Mouse (Mus musculus): ENCODE results near the gene Rab3il1. TPM values are rescaled to one million over a fixed set of nuclear protein-coding genes. Genes with fewer than 3 reads are reported as not detected.
"Not testable (repeated sequence)": the region's sequence is repeated elsewhere in the genome, so short reads cannot be mapped to it uniquely, and the experiment has no call there.

Gene Rab3il1
- polyA plus RNA-seq, 1 experiment from 2014 or later: 23.8 TPM

GRCm38 (mm10) chr19:9964205-9964916, 37.1 kb upstream of the Rab3il1 start:
- no peak overlapping the region for H3K9ac ChIP-seq
- H3K4me3 ChIP-seq (replicated peaks; ENCODE audit: low read length): no peak overlapping the region
- no peak overlapping the region for H3K27ac ChIP-seq
- DNase-seq (ENCODE audit: low spot score) (no peak), ATAC-seq (ENCODE audit: low FRiP score) (no peak)
- H3K36me3 ChIP-seq (replicated peaks; ENCODE audit: control insufficient read depth, insufficient read depth): no peaks in the 10 kb centered on the region
- no peaks in the 10 kb centered on the region for H3K27me3 ChIP-seq (ENCODE audit: control insufficient read depth, insufficient read depth, low read length)
- H3K9me3 ChIP-seq (ENCODE audit: control insufficient read depth, low read length): no peaks in the 10 kb centered on the region
- H3K4me1 ChIP-seq (replicated peaks; ENCODE audit: control insufficient read depth, insufficient read depth, low read length): no peaks in the 10 kb centered on the region
- 31% methylated on average over 7 of the region's 7 CpGs for WGBS
- H3K4me2 ChIP-seq (replicated peaks): no peak overlapping the region

GRCm38 (mm10) chr19:9966096-9966867, 35.2 kb upstream of the Rab3il1 start:
- no peak overlapping the region for H3K9ac ChIP-seq

GRCm38 (mm10) chr19:9968081-9968787, 33.2 kb upstream of the Rab3il1 start:
- Histone ChIP-seq H3K4me1 (replicated peaks; ENCODE audit: control insufficient read depth, insufficient read depth, low read length) (no peaks in the 10 kb centered on the region), H3K27ac (no peak overlapping the region), H3K9ac (no peak overlapping the region), H3K4me2 (replicated peaks) (no peak overlapping the region), H3K36me3 (replicated peaks; ENCODE audit: control insufficient read depth, insufficient read depth) (no peaks in the 10 kb centered on the region), H3K9me3 (ENCODE audit: control insufficient read depth, low read length) (no peaks in the 10 kb centered on the region), H3K27me3 (ENCODE audit: control insufficient read depth, insufficient read depth, low read length) (no peaks in the 10 kb centered on the region), H3K4me3 (replicated peaks; ENCODE audit: low read length) (no peak overlapping the region)
- DNase-seq (ENCODE audit: low spot score): no peak
- 78% methylated on average over 8 of the region's 10 CpGs for WGBS
- no peak for ATAC-seq (ENCODE audit: low FRiP score)

More at GRCm38 (mm10) chr19:9966096-9966867, 35.2 kb upstream of the Rab3il1 start:
- ATAC-seq (ENCODE audit: low FRiP score): no peak
- Histone ChIP-seq H3K36me3 (replicated peaks; ENCODE audit: control insufficient read depth, insufficient read depth) (no peaks in the 10 kb centered on the region), H3K9me3 (ENCODE audit: control insufficient read depth, low read length) (no peaks in the 10 kb centered on the region), H3K27ac (no peak overlapping the region), H3K4me1 (replicated peaks; ENCODE audit: control insufficient read depth, insufficient read depth, low read length) (no peaks in the 10 kb centered on the region), H3K27me3 (ENCODE audit: control insufficient read depth, insufficient read depth, low read length) (no peaks in the 10 kb centered on the region), H3K4me2 (replicated peaks) (no peak overlapping the region), H3K4me3 (replicated peaks; ENCODE audit: low read length) (no peak overlapping the region)
- WGBS: 57% methylated on average over 2 of the region's 2 CpGs
- no peak for DNase-seq (ENCODE audit: low spot score)

GRCm38 (mm10) chr19:9974853-9975252, 26.6 kb upstream of the Rab3il1 start:
- H3K9ac ChIP-seq; H3K9me3 ChIP-seq (ENCODE audit: control insufficient read depth, low read length); H3K4me1 ChIP-seq (replicated peaks; ENCODE audit: control insufficient read depth, insufficient read depth, low read length); H3K27ac ChIP-seq; ATAC-seq (ENCODE audit: low FRiP score); H3K4me2 ChIP-seq (replicated peaks); H3K27me3 ChIP-seq (ENCODE audit: control insufficient read depth, insufficient read depth, low read length); DNase-seq (ENCODE audit: low spot score); H3K4me3 ChIP-seq (replicated peaks; ENCODE audit: low read length); H3K36me3 ChIP-seq (replicated peaks; ENCODE audit: control insufficient read depth, insufficient read depth): not testable (repeated sequence)
- WGBS: 68% methylated on average over 2 of the region's 2 CpGs

GRCm38 (mm10) chr19:9977085-9977484, 24.4 kb upstream of the Rab3il1 start:
- no peaks in the 10 kb centered on the region for H3K27me3 ChIP-seq (ENCODE audit: control insufficient read depth, insufficient read depth, low read length)
- no peak for ATAC-seq (ENCODE audit: low FRiP score)
- WGBS: 85% methylated on average over 10 of the region's 10 CpGs
- H3K36me3 ChIP-seq (replicated peaks; ENCODE audit: control insufficient read depth, insufficient read depth): no peaks in the 10 kb centered on the region
- no peak overlapping the region for H3K4me2 ChIP-seq (replicated peaks)
- no peak for DNase-seq (ENCODE audit: low spot score)
- no peak overlapping the region for H3K27ac ChIP-seq
- no peak overlapping the region for H3K4me3 ChIP-seq (replicated peaks; ENCODE audit: low read length)
- no peaks in the 10 kb centered on the region for H3K9me3 ChIP-seq (ENCODE audit: control insufficient read depth, low read length)
- H3K9ac ChIP-seq: no peak overlapping the region
- 0 out of 2 replicates have a peak, but pooled peaks cover 6% of the 10 kb centered on the region for H3K4me1 ChIP-seq (replicated peaks; ENCODE audit: control insufficient read depth, insufficient read depth, low read length)

GRCm38 (mm10) chr19:9978431-9978951, 23.0 kb upstream of the Rab3il1 start:
- Histone ChIP-seq H3K27ac (no peak overlapping the region), H3K4me1 (replicated peaks; ENCODE audit: control insufficient read depth, insufficient read depth, low read length) (peaks cover 9% of the 10 kb centered on the region), H3K4me3 (replicated peaks; ENCODE audit: low read length) (no peak overlapping the region), H3K4me2 (replicated peaks) (no peak overlapping the region), H3K9me3 (ENCODE audit: control insufficient read depth, low read length) (no peaks in the 10 kb centered on the region), H3K36me3 (replicated peaks; ENCODE audit: control insufficient read depth, insufficient read depth) (no peaks in the 10 kb centered on the region), H3K27me3 (ENCODE audit: control insufficient read depth, insufficient read depth, low read length) (no peaks in the 10 kb centered on the region), H3K9ac (no peak overlapping the region)
- 64% methylated on average over 5 of the region's 5 CpGs for whole genome bisulfite sequencing
- ATAC-seq (ENCODE audit: low FRiP score) (no peak), DNase-seq (ENCODE audit: low spot score) (no peak)

- ATAC-seq (ENCODE audit: low FRiP score) (no peak), DNase-seq (ENCODE audit: low spot score) (no peak)
- Histone ChIP-seq H3K36me3 (replicated peaks; ENCODE audit: control insufficient read depth, insufficient read depth) (peaks cover 3% of the 10 kb centered on the region; the same call in 1 of the 2 replicates), H3K27ac (no peak overlapping the region), H3K4me3 (replicated peaks; ENCODE audit: low read length) (no peak overlapping the region), H3K4me1 (replicated peaks; ENCODE audit: control insufficient read depth, insufficient read depth, low read length) (peaks cover 15% of the 10 kb centered on the region), H3K27me3 (ENCODE audit: control insufficient read depth, insufficient read depth, low read length) (no peaks in the 10 kb centered on the region), H3K9ac (no peak overlapping the region), H3K9me3 (ENCODE audit: control insufficient read depth, low read length) (no peaks in the 10 kb centered on the region), H3K4me2 (replicated peaks) (no peak overlapping the region)
- 83% methylated on average over 2 of the region's 2 CpGs for WGBS
Measured at GRCm38 (mm10) chr19:9979156-9979555, 22.3 kb upstream of the Rab3il1 start.

GRCm38 (mm10) chr19:9980258-9980657, 21.2 kb upstream of the Rab3il1 start, which contains the start of gene Fth1:
TSS of gene Fth1 (plus strand) at chr19:9980598.
- 90% methylated on average over 4 of the region's 4 CpGs for WGBS
- H3K27me3 ChIP-seq (ENCODE audit: control insufficient read depth, insufficient read depth, low read length): no peaks in the 10 kb centered on the region
- ATAC-seq (ENCODE audit: low FRiP score) (no peak), DNase-seq (ENCODE audit: low spot score) (no peak)
- no peak within 1 kb of the TSS for H3K4me3 ChIP-seq (replicated peaks; ENCODE audit: low read length)
- H3K36me3 ChIP-seq (replicated peaks; ENCODE audit: control insufficient read depth, insufficient read depth): peaks cover 14% of the 10 kb centered on the region
- no peaks in the 10 kb centered on the region for H3K9me3 ChIP-seq (ENCODE audit: control insufficient read depth, low read length)
- H3K4me1 ChIP-seq (replicated peaks; ENCODE audit: control insufficient read depth, insufficient read depth, low read length): peaks cover 18% of the 10 kb centered on the region
- H3K4me2 ChIP-seq (replicated peaks): peak within 1 kb of the TSS; percentile 91; the same call in 1 of the 2 replicates
- no peak within 1 kb of the TSS; the same call in 1 of the 2 replicates for H3K27ac ChIP-seq
- 0 out of 2 replicates have a peak within 1 kb of the TSS, but pooled peaks have one; percentile 72 for H3K9ac ChIP-seq

- Histone ChIP-seq H3K27ac (peak overlapping the region; percentile 94), H3K27me3 (ENCODE audit: control insufficient read depth, insufficient read depth, low read length) (no peaks in the 10 kb centered on the region), H3K9me3 (ENCODE audit: control insufficient read depth, low read length) (no peaks in the 10 kb centered on the region), H3K4me1 (replicated peaks; ENCODE audit: control insufficient read depth, insufficient read depth, low read length) (peaks cover 18% of the 10 kb centered on the region), H3K9ac (peak overlapping the region; percentile 72), H3K4me2 (replicated peaks) (peak overlapping the region; percentile 91), H3K36me3 (replicated peaks; ENCODE audit: control insufficient read depth, insufficient read depth) (peaks cover 27% of the 10 kb centered on the region), H3K4me3 (replicated peaks; ENCODE audit: low read length) (peak overlapping the region; percentile 62)
- ATAC-seq (ENCODE audit: low FRiP score) (no peak), DNase-seq (ENCODE audit: low spot score) (no peak)
- WGBS: 68% methylated on average over 4 of the region's 4 CpGs
Measured at GRCm38 (mm10) chr19:9981621-9982020, 19.8 kb upstream of the Rab3il1 start.

Data from hindbrain, embryonic 14.5 days (tissue).